Mouse (Mus musculus) embryonic facial prominence, embryonic 10.5 days (tissue): Measurements from ENCODE around the gene Serpina10. TPM values are rescaled to one million over a fixed set of nuclear protein-coding genes. Genes with fewer than 3 reads are reported as not detected.
"Not testable (repeated sequence)": the region's sequence is repeated elsewhere in the genome, so short reads cannot be mapped to it uniquely, and the experiment has no call there.

ENCODE experiments used
- DNase-seq: peaks from one replicate; pipeline ENCODE4 v3.0.0-alpha.2; 2017; ENCODE audit warnings: low spot score
- H3K27ac ChIP-seq: fragments of 300-500 bp; sonication (generic); replicated peaks from 2 replicates; pipeline ENCODE4 v1.5.1; 2016; ENCODE audit warnings: mild to moderate bottlenecking
- H3K27me3 ChIP-seq: fragments of 300-500 bp; sonication (generic); replicated peaks from 2 replicates; pipeline ENCODE4 v1.6.1; 2016; ENCODE audit warnings: low read depth, mild to moderate bottlenecking; ENCODE audit not compliant: poor library complexity, severe bottlenecking
- H3K36me3 ChIP-seq: fragments of 300-500 bp; sonication (generic); replicated peaks from 2 replicates; pipeline ENCODE4 v1.6.1; 2016; ENCODE audit warnings: mild to moderate bottlenecking, moderate library complexity
- H3K4me1 ChIP-seq: fragments of 300-500 bp; sonication (generic); 2 replicates; pipeline ENCODE4 v1.6.1; 2016
- H3K4me3 ChIP-seq: fragments of 300-500 bp; sonication (generic); 2 replicates; pipeline ENCODE4 v1.5.1; 2016; ENCODE audit warnings: mild to moderate bottlenecking, moderate library complexity
- H3K9me3 ChIP-seq: fragments of 300-500 bp; sonication (generic); 2 replicates; pipeline ENCODE4 v1.6.1; 2016; ENCODE audit warnings: mild to moderate bottlenecking
- WGBS: fragments of 180-500 bp; shearing (Covaris S2); methylation state at CpG from one replicate; pipeline ENCODE4 v1.1.7; 2016; 5-methylcytosine and 5-hydroxymethylcytosine counted together
- polyA plus RNA-seq: library from polyadenylated mRNA; unstranded; fragments of >200 nt; fragmentation: Nextera tagmentation; extraction: Ambion mirVana; gene quantifications from 2 replicates; pipeline ENCODE4 v1.2.1, GENCODE M21; 2016

The Serpina10 gene
- polyA plus RNA-seq, 1 experiment from 2014 or later: not detected

DNA sequence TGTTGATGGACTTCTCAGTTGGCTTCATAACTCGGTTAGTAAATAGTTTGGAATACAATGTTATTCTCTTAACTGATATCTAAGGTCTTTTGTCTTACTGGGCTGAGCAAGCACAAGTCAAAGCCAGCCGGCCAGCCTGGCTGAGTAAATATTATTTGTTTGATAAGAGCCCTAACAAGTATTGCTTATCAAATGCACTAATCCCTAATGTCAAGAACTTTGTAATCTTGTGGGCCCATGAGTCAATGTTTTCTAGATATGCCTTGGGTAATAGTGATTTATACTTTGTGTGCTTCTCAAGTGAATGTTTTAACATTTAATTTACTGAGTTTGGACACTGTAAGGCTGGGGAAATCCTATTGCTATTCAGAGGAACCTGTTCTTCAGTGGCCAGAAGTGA lies 32.8 kb downstream of the Serpina10 start:
- no peak for DNase-seq
- Histone ChIP-seq H3K27me3 (no peaks in the 10 kb centered on the region), H3K4me1 (no peaks in the 10 kb centered on the region), H3K27ac (no peak overlapping the region), H3K4me3 (no peak overlapping the region), H3K9me3 (no peaks in the 10 kb centered on the region), H3K36me3 (no peaks in the 10 kb centered on the region)
- WGBS: 67% methylated on average over 2 of the region's 2 CpGs

DNA sequence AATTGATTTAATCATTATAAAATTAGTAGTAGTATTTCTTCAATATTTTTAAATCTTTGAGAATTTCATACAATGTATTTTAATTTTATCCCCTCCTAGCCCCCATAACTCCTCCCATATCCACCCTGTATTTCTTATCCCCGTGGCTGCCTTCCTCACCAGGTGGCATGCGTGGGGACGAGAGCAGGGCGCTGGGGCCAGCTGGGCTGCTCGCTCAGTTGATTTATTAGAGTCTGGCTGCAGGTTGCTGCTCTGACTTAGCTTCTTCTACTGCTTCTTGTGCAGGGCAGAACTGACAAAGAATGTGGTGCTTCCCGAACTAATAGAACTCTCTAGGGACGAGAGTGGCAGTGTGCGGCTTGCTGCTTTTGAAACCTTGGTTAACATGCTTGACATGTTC lies 47.5 kb downstream of the Serpina10 start:
- H3K27ac ChIP-seq: no peak overlapping the region
- whole genome bisulfite sequencing: 85% methylated on average over 8 of the region's 8 CpGs
- H3K36me3 ChIP-seq: no peaks in the 10 kb centered on the region
- no peaks in the 10 kb centered on the region for H3K27me3 ChIP-seq
- no peaks in the 10 kb centered on the region for H3K9me3 ChIP-seq
- H3K4me3 ChIP-seq: no peak overlapping the region
- H3K4me1 ChIP-seq: no peaks in the 10 kb centered on the region
- no peak for DNase-seq

DNA sequence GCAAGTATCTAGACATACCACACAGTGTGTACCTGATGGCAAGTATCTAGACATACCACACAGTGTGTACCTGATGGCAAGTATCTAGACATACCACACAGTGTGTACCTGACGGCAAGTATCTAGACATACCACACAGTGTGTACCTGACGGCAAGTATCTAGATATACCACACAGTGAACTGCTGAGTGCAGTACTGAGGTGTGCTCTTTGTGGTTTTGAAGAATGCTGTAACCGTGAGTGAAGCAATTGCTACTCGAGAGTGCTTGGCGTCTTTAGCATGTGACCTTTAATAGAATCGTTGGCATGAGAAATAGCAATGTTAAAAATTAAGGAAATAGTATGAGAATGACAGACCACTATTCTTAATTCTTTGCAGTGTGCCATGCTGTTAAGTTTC lies 53.1 kb downstream of the Serpina10 start:
- H3K27me3 ChIP-seq: not testable (repeated sequence)
- WGBS: 91% methylated on average over 6 of the region's 6 CpGs

DNA sequence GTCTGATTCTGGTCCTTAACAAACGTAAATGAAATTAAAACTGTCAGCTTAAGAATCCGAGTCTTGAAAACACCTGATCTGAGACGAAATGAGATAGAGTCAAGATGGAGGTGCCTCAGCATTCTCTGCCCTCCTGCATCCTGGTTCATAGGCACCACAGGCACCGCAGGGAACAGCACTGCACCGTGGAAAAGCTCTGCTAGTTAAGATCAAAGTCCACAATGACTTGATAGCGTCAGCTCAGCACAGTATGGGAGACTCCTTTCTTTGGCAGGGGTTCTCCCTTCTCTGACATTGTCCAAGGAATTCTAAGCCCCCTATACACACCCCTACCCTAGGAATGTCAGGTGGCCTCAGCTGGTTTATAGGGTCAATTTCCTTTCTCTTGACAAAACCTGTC lies 61.6 kb downstream of the Serpina10 start:
- DNase-seq: no peak
- WGBS: 58% methylated on average over 6 of the region's 6 CpGs
- no peak overlapping the region for H3K4me3 ChIP-seq

More for the DNA sequence above, 53.1 kb downstream of the Serpina10 start:
- H3K9me3 ChIP-seq, DNase-seq, H3K4me1 ChIP-seq, H3K36me3 ChIP-seq, H3K27ac ChIP-seq, H3K4me3 ChIP-seq: not testable (repeated sequence)

DNA sequence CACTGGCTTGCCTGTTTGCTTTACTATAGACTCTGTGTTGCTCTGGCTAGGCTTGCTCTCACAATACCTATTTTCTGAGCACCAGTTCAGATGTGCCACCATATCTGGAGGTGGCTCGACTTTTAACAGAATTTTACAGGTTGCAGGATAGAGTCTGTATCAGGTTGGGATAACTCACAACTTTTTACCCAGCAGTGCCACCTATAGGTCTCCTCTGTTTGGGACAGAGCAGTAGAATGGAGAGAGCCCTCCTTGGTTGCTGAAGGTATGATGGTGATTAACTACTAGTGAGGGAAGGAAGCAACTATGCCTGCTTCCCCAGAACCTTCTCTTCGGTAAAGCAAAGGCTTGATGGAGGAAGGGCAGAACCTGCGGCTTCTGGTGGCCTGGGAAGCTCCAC lies 64.1 kb downstream of the Serpina10 start:
- no peak for DNase-seq
- H3K36me3 ChIP-seq: no peaks in the 10 kb centered on the region
- H3K27ac ChIP-seq: no peak overlapping the region
- no peak overlapping the region for H3K4me3 ChIP-seq
- H3K9me3 ChIP-seq: no peaks in the 10 kb centered on the region
- 74% methylated on average over 3 of the region's 3 CpGs for WGBS
- no peaks in the 10 kb centered on the region for H3K4me1 ChIP-seq
- H3K27me3 ChIP-seq: no peaks in the 10 kb centered on the region

More for the DNA sequence above, 61.6 kb downstream of the Serpina10 start:
- Histone ChIP-seq H3K36me3 (no peaks in the 10 kb centered on the region), H3K27ac (no peak overlapping the region), H3K4me1 (no peaks in the 10 kb centered on the region), H3K27me3 (no peaks in the 10 kb centered on the region), H3K9me3 (no peaks in the 10 kb centered on the region)

DNA sequence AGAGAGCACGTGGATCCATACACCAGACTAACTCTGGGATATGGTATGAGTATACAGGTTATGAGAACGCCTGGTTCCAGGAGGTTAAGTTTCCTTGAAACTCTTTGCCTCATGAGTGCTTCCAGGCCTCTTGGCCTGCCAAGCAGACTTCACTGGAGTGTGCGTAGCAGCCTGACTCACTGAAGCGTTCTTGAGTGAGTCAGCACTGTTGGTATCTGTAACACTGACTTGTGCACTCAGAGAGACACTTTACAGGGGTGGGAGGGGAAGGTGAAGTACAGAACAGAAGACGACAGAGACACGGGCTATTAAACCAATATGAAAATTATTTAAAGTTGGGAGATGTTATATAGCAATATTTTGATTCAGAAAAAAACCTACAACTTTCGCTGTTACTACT lies 66.1 kb downstream of the Serpina10 start:
- 88% methylated on average over 7 of the region's 7 CpGs for WGBS
- H3K36me3 ChIP-seq: no peaks in the 10 kb centered on the region

More for the DNA sequence above, 66.1 kb downstream of the Serpina10 start:
- H3K4me1 ChIP-seq: no peaks in the 10 kb centered on the region
- no peaks in the 10 kb centered on the region for H3K27me3 ChIP-seq
- H3K9me3 ChIP-seq: no peaks in the 10 kb centered on the region
- no peak overlapping the region for H3K4me3 ChIP-seq
- no peak overlapping the region for H3K27ac ChIP-seq
- DNase-seq: no peak

Other genes with a start within 250 kb of the Serpina10 start
- 8.7 and 12.2 TPM in 2 replicates for gene Otub2, start 242.8 kb downstream of the Serpina10 start, polyA plus RNA-seq
- gene 9330161L09Rik, start 223.6 kb downstream of the Serpina10 start, polyA plus RNA-seq: 0.35 and 0.60 TPM in 2 replicates
- gene Ddx24, start 205.6 kb downstream of the Serpina10 start, polyA plus RNA-seq: 97.1 and 106 TPM in 2 replicates
- gene Ifi27, start 197.2 kb downstream of the Serpina10 start, polyA plus RNA-seq: 1.2 and 1.7 TPM in 2 replicates
- 0.38 and 0.86 TPM in 2 replicates for gene Ifi27l2a, start 187.8 kb downstream of the Serpina10 start, polyA plus RNA-seq
- gene Ifi27l2b, start 174.2 kb downstream of the Serpina10 start, polyA plus RNA-seq: not detected in 2 replicates
- gene Ppp4r4, start 99.2 kb downstream of the Serpina10 start, polyA plus RNA-seq: 1.7 and 2.1 TPM in 2 replicates
- gene Serpina6, start 25.8 kb upstream of the Serpina10 start, polyA plus RNA-seq: not detected in 2 replicates
- gene Serpina16, start 44.7 kb upstream of the Serpina10 start, polyA plus RNA-seq: not detected in 2 replicates
- not detected in 2 replicates for gene Serpina1f, start 64.1 kb upstream of the Serpina10 start, polyA plus RNA-seq
- not detected in 2 replicates for gene Serpina1d, start 142.1 kb upstream of the Serpina10 start, polyA plus RNA-seq
- not detected in 2 replicates for gene Serpina1b, start 198.9 kb upstream of the Serpina10 start, polyA plus RNA-seq
- not detected in 2 replicates for gene Serpina1a, start 232.1 kb upstream of the Serpina10 start, polyA plus RNA-seq